Mouse (Mus musculus) olfactory bulb, adult 2 months (tissue): ENCODE measurements around the gene Birc5. TPM values are rescaled to one million over a fixed set of nuclear protein-coding genes. Genes with fewer than 3 reads are reported as not detected.
"Not testable (repeated sequence)": the region's sequence is repeated elsewhere in the genome, so short reads cannot be mapped to it uniquely, and the experiment has no call there.

Experiments used
- H3K27ac ChIP-seq: fragments of 200-500 bp; 2 replicates; pipeline ENCODE4 v1.5.1; 2012; ENCODE audit warnings: low read depth, low read length; ENCODE audit not compliant: insufficient read depth
- H3K4me1 ChIP-seq: fragments of 200-500 bp; 2 replicates; pipeline ENCODE4 v1.6.1; 2012; ENCODE audit warnings: low read length; ENCODE audit not compliant: control insufficient read depth, insufficient read depth
- H3K4me3 ChIP-seq: fragments of 200-500 bp; 2 replicates; pipeline ENCODE4 v1.5.1; 2012; ENCODE audit warnings: mild to moderate bottlenecking, low read depth, low read length, moderate library complexity; ENCODE audit not compliant: insufficient read depth
- CTCF ChIP-seq: fragments of 200-500 bp; IDR thresholded peaks from 2 replicates; pipeline ENCODE4 v1.5.1; 2012; ENCODE audit warnings: low read depth, mild to moderate bottlenecking, low read length, moderate library complexity; ENCODE audit not compliant: insufficient read depth
- POLR2A ChIP-seq: fragments of 200-500 bp; IDR thresholded peaks from 2 replicates; pipeline ENCODE4 v1.6.1; 2012; ENCODE audit warnings: mild to moderate bottlenecking, low read depth, low read length, moderate library complexity; ENCODE audit not compliant: insufficient read depth
- WGBS: fragments of 180-500 bp; shearing (Covaris S2); methylation state at CpG from one replicate; pipeline ENCODE4 v1.1.7; 2018; 5-methylcytosine and 5-hydroxymethylcytosine counted together
- polyA plus RNA-seq: library from polyadenylated mRNA; stranded (reverse); fragments of >200 nt; gene quantifications from 2 replicates; pipeline ENCODE4 v1.2.4, GENCODE M21; 2012; ENCODE audit warnings: low replicate concordance; ENCODE audit not compliant: missing spikeins, insufficient read depth, insufficient read length

Birc5 gene
- polyA plus RNA-seq, 1 experiment, result not detected

DNA sequence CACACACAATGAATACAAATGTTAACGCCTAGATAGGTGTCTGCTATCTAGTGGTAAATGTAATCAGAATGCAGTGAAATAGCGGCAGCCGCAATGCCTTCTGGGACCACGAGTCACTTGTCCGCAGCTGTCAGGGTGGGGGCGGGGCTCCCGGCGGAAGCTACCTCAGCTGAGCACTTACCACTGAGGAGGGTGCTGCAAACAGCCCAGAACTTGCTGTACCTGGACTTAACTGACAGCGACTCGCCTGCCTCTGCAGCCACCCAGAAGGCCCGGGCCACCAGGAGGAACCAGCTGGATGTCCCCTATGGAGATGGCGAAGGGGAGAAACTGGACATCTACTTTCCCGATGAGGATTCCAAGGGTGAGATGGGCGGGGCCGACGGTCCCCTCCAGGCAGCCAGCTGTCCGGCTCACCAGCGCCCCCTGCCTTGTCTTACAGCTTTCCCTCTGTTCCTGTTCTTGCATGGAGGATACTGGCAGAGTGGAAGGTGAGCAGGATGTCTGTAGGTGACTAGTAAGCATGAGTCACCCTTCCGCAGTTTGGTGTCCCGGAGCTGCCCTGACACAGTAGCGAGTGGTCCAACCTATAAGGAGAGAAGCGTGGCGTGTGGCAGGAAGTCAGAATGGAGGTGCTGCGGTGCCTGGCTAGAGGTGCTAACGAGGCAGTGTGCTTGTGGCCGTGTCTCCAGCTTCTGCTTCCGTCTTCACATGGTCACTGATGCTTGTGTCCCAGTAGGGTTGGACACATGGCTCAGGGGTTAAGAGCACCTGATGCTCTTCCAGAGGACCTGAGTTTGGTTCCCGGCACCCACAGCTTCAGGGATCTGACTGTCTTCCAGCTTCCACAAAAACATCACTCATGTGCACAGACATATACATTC, 16.7 kb upstream of the Birc5 start:
- Histone ChIP-seq H3K4me1 (peaks cover 11% of the 10 kb centered on the region), H3K4me3 (peak overlapping the region; percentile 11; the same call in 1 of the 2 replicates), H3K27ac (no peak overlapping the region)
- 0 out of 2 replicates have a peak, but pooled peaks have one; percentile 33 for TF ChIP-seq CTCF
- no peak for TF ChIP-seq POLR2A
- WGBS, result 26% methylated on average over 28 of the region's 28 CpGs

DNA sequence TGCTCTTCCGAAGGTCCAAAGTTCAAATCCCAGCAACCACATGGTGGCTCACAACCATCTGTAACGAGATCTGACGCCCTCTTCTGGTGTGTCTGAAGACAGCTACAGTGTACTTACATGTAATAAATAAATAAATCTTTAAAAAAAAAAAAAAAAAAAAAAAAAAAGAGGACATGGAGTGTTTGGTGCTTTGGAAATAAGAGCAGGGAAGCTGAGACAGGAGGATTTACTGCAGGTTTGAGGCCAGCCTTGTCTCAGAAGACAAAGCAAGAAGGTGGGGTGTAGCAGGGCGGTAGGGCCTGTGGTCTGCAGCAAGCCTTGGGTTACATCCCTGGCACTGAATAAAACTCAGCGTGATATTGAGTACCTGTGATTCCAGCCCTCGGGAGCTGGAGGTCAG, 15.5 kb upstream of the Birc5 start:
- WGBS, result 94% methylated on average over 6 of the region's 6 CpGs
- H3K4me3 ChIP-seq, H3K27ac ChIP-seq: not testable (repeated sequence)
- peaks cover 11% of the 10 kb centered on the region for H3K4me1 ChIP-seq

DNA sequence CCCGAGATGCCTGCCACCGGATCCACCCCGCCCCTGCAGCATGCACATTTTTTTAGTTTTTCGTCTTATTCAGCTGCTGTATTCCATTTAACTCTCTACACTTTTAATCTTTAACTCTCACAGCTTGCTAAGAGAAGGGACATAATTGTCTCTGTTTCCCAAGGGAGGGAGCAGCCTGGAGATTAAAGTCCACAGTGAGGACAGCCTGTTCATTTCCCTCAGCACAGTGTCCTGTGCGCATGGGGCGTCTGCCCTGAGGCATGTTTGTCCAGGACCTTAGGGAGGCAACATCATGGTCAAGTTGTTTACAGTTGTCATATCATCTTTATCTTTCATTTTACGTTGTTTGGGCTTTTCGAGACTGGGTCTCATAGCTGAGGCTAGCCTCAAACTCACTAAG, 15.0 kb upstream of the Birc5 start:
- H3K4me1 ChIP-seq, result peaks cover 7% of the 10 kb centered on the region
- WGBS, result 94% methylated on average over 8 of the region's 8 CpGs
- TF ChIP-seq CTCF (no peak), POLR2A (no peak)
- no peak overlapping the region for H3K27ac ChIP-seq
- H3K4me3 ChIP-seq, result no peak overlapping the region

DNA sequence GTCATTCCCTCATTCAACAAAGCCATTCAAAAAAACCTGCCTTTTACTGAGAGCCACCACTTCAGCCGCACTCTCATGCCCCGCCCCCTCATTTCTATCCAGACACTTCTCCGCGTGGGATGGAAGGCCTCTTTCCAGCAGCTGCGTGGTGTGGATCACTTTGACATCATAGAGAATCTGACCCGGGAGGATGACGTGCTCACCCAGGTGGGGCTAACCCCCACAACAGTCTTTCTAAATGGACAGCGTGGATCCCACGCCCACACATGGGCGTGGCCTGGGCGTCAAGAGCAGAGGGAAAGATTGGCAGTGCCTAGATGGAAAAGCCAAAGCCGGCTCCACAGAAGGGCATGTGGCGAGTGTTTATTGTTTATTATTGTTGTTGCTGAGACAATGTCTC, 12.7 kb upstream of the Birc5 start:
- H3K4me3 ChIP-seq, result no peak overlapping the region
- TF ChIP-seq POLR2A (no peak), CTCF (no peak)
- H3K4me1 ChIP-seq, result peaks cover 7% of the 10 kb centered on the region
- WGBS, result 18% methylated on average over 13 of the region's 13 CpGs
- no peak overlapping the region for H3K27ac ChIP-seq

DNA sequence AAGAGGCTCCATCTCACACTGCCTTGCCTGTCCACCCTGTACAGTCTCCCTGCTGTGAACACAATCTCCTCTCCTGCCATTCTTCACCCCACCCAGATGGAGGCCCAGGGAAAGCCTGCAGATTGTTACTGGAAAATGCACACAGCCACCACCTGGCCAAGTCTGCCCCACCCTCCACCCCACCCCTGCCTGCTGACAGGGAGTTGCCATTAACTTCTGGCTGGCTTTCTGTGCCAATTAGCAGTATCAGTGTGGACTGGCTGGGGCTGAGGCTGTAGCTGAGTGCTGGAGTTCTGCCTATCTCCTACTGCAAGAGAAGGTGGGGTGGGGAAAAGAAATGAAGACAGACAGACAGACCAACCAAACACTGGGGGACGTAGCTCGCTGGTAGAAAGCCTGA, 10.5 kb upstream of the Birc5 start:
- TF ChIP-seq POLR2A, result no peak
- TF ChIP-seq CTCF, result no peak
- Histone ChIP-seq H3K4me1 (peaks cover 4% of the 10 kb centered on the region), H3K27ac (no peak overlapping the region), H3K4me3 (no peak overlapping the region)
- 96% methylated on average over 2 of the region's 2 CpGs for WGBS

DNA sequence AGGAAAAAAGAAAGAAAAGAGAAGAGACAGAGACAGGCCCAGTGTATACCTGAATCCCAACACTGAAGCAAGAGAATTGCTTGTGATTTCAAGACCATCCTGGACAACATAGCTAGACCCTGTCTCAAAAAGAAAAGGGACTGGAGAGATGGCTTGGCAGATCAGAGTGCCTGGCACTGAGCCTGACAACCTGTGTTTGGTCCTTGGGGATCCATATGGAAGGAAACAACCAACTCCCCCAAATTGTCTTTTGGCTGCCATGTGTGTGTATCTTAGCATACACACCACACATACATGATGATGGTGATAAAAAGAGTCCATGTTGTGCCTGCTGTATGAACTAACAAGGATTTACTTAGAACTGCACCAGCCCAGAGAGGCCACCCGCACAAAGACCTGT, 10.0 kb upstream of the Birc5 start:
- TF ChIP-seq CTCF (no peak), POLR2A (no peak)
- Histone ChIP-seq H3K4me3 (no peak overlapping the region), H3K4me1 (peaks cover 4% of the 10 kb centered on the region), H3K27ac (no peak overlapping the region)
- WGBS, result 96% methylated on average over 1 of the region's 1 CpGs

DNA sequence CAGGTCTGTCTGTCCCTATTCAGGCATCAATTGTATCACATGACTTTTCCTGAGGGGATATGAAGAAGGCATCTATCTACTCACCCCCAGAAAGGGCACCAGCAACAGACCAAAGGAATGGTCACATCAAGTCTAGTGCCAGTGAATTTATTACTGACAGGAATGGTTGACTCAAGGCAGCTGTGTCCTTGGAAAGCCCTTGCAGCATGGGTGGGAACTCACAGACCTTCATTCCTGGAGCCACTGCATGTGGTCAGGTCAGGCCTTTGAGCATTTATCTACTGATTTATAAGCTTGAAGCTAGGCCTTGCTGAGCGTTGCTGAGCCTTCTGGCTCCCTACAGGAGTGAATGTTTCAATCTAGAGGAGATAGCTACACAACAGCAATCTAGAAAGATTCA, 8.1 kb upstream of the Birc5 start:
- no peak overlapping the region for H3K4me3 ChIP-seq
- H3K27ac ChIP-seq, result no peak overlapping the region
- 71% methylated on average over 1 of the region's 1 CpGs for WGBS
- TF ChIP-seq POLR2A (no peak), CTCF (no peak)
- H3K4me1 ChIP-seq, result peaks cover 4% of the 10 kb centered on the region

DNA sequence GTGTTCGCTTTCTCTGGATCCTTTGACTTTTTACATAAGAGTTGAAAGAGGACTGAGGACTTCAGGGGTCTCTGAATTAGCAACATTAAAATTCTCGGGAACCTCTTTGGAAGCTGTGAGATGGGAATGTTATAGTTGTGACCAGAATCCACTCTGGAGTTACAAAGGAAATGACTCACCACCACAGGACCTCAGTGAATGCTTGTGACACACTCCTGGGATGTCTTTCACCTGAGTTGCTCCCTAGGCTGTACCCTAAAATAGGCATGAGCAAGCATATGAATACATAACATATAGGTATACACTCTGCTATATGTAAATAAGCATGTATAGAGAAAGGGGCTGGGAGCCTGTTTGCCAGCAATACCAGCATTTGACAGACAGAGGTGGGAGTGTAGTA, 5.6 kb upstream of the Birc5 start:
- WGBS, result 85% methylated on average over 2 of the region's 2 CpGs
- no peak overlapping the region for H3K27ac ChIP-seq
- H3K4me1 ChIP-seq, result peaks cover 7% of the 10 kb centered on the region; the same call in 1 of the 2 replicates
- H3K4me3 ChIP-seq, result no peak overlapping the region
- TF ChIP-seq POLR2A (no peak), CTCF (no peak)

DNA sequence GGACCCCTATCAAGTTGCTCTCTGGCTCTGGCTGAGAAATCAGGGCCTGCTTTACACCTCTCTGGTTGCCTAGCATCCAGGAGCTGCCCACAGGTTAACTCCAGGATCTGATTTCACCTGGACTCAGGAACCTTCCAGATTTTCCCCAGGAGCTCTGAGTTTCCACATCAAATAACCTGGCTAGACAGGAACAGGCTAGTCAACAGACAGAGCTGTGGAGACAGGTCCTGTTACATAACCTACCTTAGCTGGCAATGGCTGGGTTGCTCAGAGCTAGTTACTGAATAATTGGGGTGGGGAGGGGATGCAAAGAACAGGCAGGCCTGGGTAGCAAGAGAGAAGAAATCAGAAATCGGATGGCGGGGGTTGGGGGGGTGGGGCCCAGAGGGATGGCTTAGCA, 4.1 kb upstream of the Birc5 start:
- 81% methylated on average over 2 of the region's 2 CpGs for WGBS
- H3K4me1 ChIP-seq, result peaks cover 13% of the 10 kb centered on the region
- no peak for TF ChIP-seq CTCF
- no peak for TF ChIP-seq POLR2A
- H3K4me3 ChIP-seq, result no peak overlapping the region
- H3K27ac ChIP-seq, result no peak overlapping the region
